In genomic region chr9:72654593-72655242, GRCm38 (mm10) we compare ENCODE assay signal across 8 mouse cellular contexts. TPM values are rescaled to one million over a fixed set of nuclear protein-coding genes. Genes with fewer than 3 reads are reported as not detected.
DNase-seq lines count a peak whose midpoint lies in the region; ATAC-seq and TF ChIP-seq lines count a peak whose summit lies in the region.

No protein-coding gene starts in this region.

- H3K4me3 ChIP-seq in kidney, embryonic 16.5 days (ENCODE audit: low read length): no peak overlapping the region
- H3K4me3 ChIP-seq in intestine, postnatal 0 days (ENCODE audit: low read depth, low read length): no peak overlapping the region
- no peak overlapping the region for H3K4me3 ChIP-seq in liver, embryonic 15.5 days (replicated peaks)

- no peaks in the 10 kb centered on the region for H3K27me3 ChIP-seq in kidney, embryonic 16.5 days (ENCODE audit: insufficient read depth, low read length)
- no peaks in the 10 kb centered on the region for H3K27me3 ChIP-seq in intestine, postnatal 0 days (replicated peaks; ENCODE audit: control insufficient read depth, insufficient read depth, low read length)
- H3K27me3 ChIP-seq in liver, embryonic 15.5 days: no peaks in the 10 kb centered on the region

- H3K9me3 ChIP-seq in kidney, embryonic 16.5 days (ENCODE audit: low read length): no peaks in the 10 kb centered on the region
- H3K9me3 ChIP-seq in intestine, postnatal 0 days (ENCODE audit: control insufficient read depth): no peaks in the 10 kb centered on the region
- H3K9me3 ChIP-seq in liver, embryonic 15.5 days (replicated peaks): no peaks in the 10 kb centered on the region

- peak; percentile 89 for TF ChIP-seq CTCF in intestine, postnatal 0 days (IDR thresholded peaks at IDR 0.05; ENCODE audit: low read depth)

- DNase-seq in kidney, adult 11 months: peak; percentile 74
- peak; percentile 75 for DNase-seq in adipocyte (ENCODE audit: low spot score)
- DNase-seq in retina, embryonic 14.5 days (ENCODE audit: low spot score): peak; percentile 68
- DNase-seq in thymus, postnatal 4 days: peak; percentile 81

- H3K36me3 ChIP-seq in kidney, embryonic 16.5 days (ENCODE audit: insufficient read depth, low read length): no peaks in the 10 kb centered on the region
- no peaks in the 10 kb centered on the region for H3K36me3 ChIP-seq in intestine, postnatal 0 days (ENCODE audit: control insufficient read depth, insufficient read depth)
- no peaks in the 10 kb centered on the region for H3K36me3 ChIP-seq in liver, embryonic 15.5 days (replicated peaks)

- no peak overlapping the region for H3K9ac ChIP-seq in kidney, embryonic 16.5 days (replicated peaks; ENCODE audit: low read length)
- H3K9ac ChIP-seq in intestine, postnatal 0 days (ENCODE audit: low read depth, low read length): no peak overlapping the region
- H3K9ac ChIP-seq in liver, embryonic 15.5 days: no peak overlapping the region

- ATAC-seq in kidney, embryonic 16.5 days (ENCODE audit: low FRiP score, low TSS enrichment): no peak
- peak; percentile 87 for ATAC-seq in erythroblast, adult 5-6 weeks (replicated peaks; ENCODE audit: low FRiP score, poor library complexity, severe bottlenecking)
- ATAC-seq in intestine, postnatal 0 days: peak; percentile 70
- ATAC-seq in liver, embryonic 15.5 days (ENCODE audit: insufficient read depth): peak; percentile 56

- 68% methylated on average over 6 of the region's 6 CpGs for WGBS in kidney, embryonic 16.5 days
- WGBS in intestine, postnatal 0 days: 76% methylated on average over 6 of the region's 6 CpGs
- 30% methylated on average over 6 of the region's 6 CpGs for WGBS in liver, embryonic 15.5 days (ENCODE audit: insufficient replicate concordance)

- peaks cover 27% of the 10 kb centered on the region for H3K4me1 ChIP-seq in kidney, embryonic 16.5 days (ENCODE audit: insufficient read depth, low read length)
- H3K4me1 ChIP-seq in intestine, postnatal 0 days (replicated peaks; ENCODE audit: control insufficient read depth, insufficient read depth, low read length): 0 out of 2 replicates have a peak, but pooled peaks cover 3% of the 10 kb centered on the region
- peaks cover 42% of the 10 kb centered on the region for H3K4me1 ChIP-seq in liver, embryonic 15.5 days (replicated peaks)

- no peak overlapping the region for H3K4me2 ChIP-seq in kidney, embryonic 16.5 days (replicated peaks; ENCODE audit: low read depth, low read length)
- H3K4me2 ChIP-seq in intestine, postnatal 0 days (replicated peaks; ENCODE audit: low read depth): no peak overlapping the region
- no peak overlapping the region for H3K4me2 ChIP-seq in liver, embryonic 15.5 days

- H3K27ac ChIP-seq in kidney, embryonic 16.5 days (ENCODE audit: low read length): no peak overlapping the region
- no peak overlapping the region for H3K27ac ChIP-seq in intestine, postnatal 0 days (ENCODE audit: low read depth, low read length)
- H3K27ac ChIP-seq in liver, embryonic 15.5 days (replicated peaks): no peak overlapping the region

RNA-seq across cellular contexts. Expression of gene Nedd4, which starts 7.4 kb away (rescaled TPM):
- polyA plus RNA-seq in kidney, embryonic 16.5 days (2015; fragmentation: Nextera tagmentation; extraction: Ambion mirVana): 652 and 684 TPM in 2 replicates
- total RNA-seq in erythroblast, adult 5-6 weeks (2015; ENCODE audit: low replicate concordance): 37.6 and 48.2 TPM in 2 replicates
- 51.9 and 56.2 TPM in 2 replicates for total RNA-seq in erythroblast, adult 5-6 weeks (2017; ENCODE audit: low replicate concordance)
- 142 and 160 TPM in 2 replicates for polyA plus RNA-seq in intestine, postnatal 0 days (2015; fragmentation: Nextera tagmentation; extraction: Ambion mirVana)
- polyA plus RNA-seq in liver, embryonic 15.5 days (2015; fragmentation: Nextera tagmentation; extraction: Ambion mirVana): 90.0 and 90.8 TPM in 2 replicates
